In genomic region chr2:150310952-150311884, GRCm38 (mm10) we compare ENCODE assay signal across 8 mouse cellular contexts. TPM values are rescaled to one million over a fixed set of nuclear protein-coding genes. Genes with fewer than 3 reads are reported as not detected.
DNase-seq lines count a peak whose midpoint lies in the region; ATAC-seq and TF ChIP-seq lines count a peak whose summit lies in the region.
"Not testable (repeated sequence)": the region's sequence is repeated elsewhere in the genome, so short reads cannot be mapped to it uniquely, and the experiment has no call there.

No protein-coding gene starts in this region.

- DNase-seq in MN1 (ENCODE audit: low spot score), result peak; percentile 94
- DNase-seq in cerebellum, adult 9-10 months, result peak; percentile 94
- peak; percentile 85 for DNase-seq in hindbrain, embryonic 10.5 days (ENCODE audit: low spot score)
- DNase-seq in layer of hippocampus, adult 9-11 months, result peak; percentile 93
- peak; percentile 94 for DNase-seq in lung, postnatal 0 days (ENCODE audit: low spot score)
- peak; percentile 76 for DNase-seq in ovary, postnatal 14 days (ENCODE audit: low spot score)
- DNase-seq in thymus, postnatal 14 days, result peak; percentile 86

- peak overlapping the region; percentile 86 for H3K27ac ChIP-seq in hindbrain, embryonic 10.5 days
- H3K27ac ChIP-seq in lung, postnatal 0 days (ENCODE audit: low read length), result not testable (repeated sequence)

- peak overlapping the region; percentile 62 for H3K4me3 ChIP-seq in hindbrain, embryonic 10.5 days
- peak overlapping the region; percentile 51 for H3K4me3 ChIP-seq in lung, postnatal 0 days (ENCODE audit: low read depth, low read length)

- H3K4me2 ChIP-seq in lung, postnatal 0 days (replicated peaks; ENCODE audit: low read depth, low read length), result peak overlapping the region; percentile 55

- ATAC-seq in frontal cortex, adult (ENCODE audit: low TSS enrichment), result peak; percentile 100
- ATAC-seq in lung, postnatal 0 days, result peak; percentile 99

- TF ChIP-seq CTCF in lung, postnatal 0 days (IDR thresholded peaks at IDR 0.05), result not testable (repeated sequence)

- not testable (repeated sequence) for H3K4me1 ChIP-seq in hindbrain, embryonic 10.5 days (replicated peaks); lung, postnatal 0 days (ENCODE audit: insufficient read depth, low read depth, low read length)

- H3K9me3 ChIP-seq in hindbrain, embryonic 10.5 days, result peaks cover 20% of the 10 kb centered on the region
- H3K9me3 ChIP-seq in lung, postnatal 0 days (ENCODE audit: low read length), result not testable (repeated sequence)

- not testable (repeated sequence) for H3K27me3 ChIP-seq in hindbrain, embryonic 10.5 days (ENCODE audit: insufficient read depth, poor library complexity, severe bottlenecking); lung, postnatal 0 days (replicated peaks; ENCODE audit: insufficient read depth, low read length)

- WGBS in hindbrain, embryonic 10.5 days, result 19% methylated on average over 19 of the region's 19 CpGs
- WGBS in lung, postnatal 0 days, result 5% methylated on average over 19 of the region's 19 CpGs

- TF ChIP-seq EP300 in lung, postnatal 0 days (IDR thresholded peaks at IDR 0.05), result 0 out of 2 replicates have a peak, but pooled peaks have one; percentile 38

- peak overlapping the region; percentile 39; the same call in 1 of the 2 replicates for H3K9ac ChIP-seq in lung, postnatal 0 days (replicated peaks; ENCODE audit: low read depth)

- peaks cover 17% of the 10 kb centered on the region for H3K36me3 ChIP-seq in hindbrain, embryonic 10.5 days
- not testable (repeated sequence) for H3K36me3 ChIP-seq in lung, postnatal 0 days (ENCODE audit: insufficient read depth, low read length)

RNA-seq across cellular contexts. Expression of gene Gm10130, which starts 12.3 kb away (rescaled TPM):
- 1.4 and 2.5 TPM in 2 replicates for polyA plus RNA-seq in hindbrain, embryonic 10.5 days (2016; fragmentation: Nextera tagmentation; extraction: Ambion mirVana)
- 1.6 TPM in 1 of 2 replicates, not detected in the other for polyA plus RNA-seq in lung, postnatal 0 days (2015; fragmentation: Nextera tagmentation; extraction: Ambion mirVana)

RNA-seq across cellular contexts. Expression of gene 3300002I08Rik, which starts 51.3 kb away (rescaled TPM):
- polyA plus RNA-seq in hindbrain, embryonic 10.5 days (2016; fragmentation: Nextera tagmentation; extraction: Ambion mirVana), result 8.7 and 9.7 TPM in 2 replicates
- polyA plus RNA-seq in lung, postnatal 0 days (2015; fragmentation: Nextera tagmentation; extraction: Ambion mirVana), result 4.3 TPM in 2 replicates

RNA-seq across cellular contexts. Expression of gene Gm14124, which starts 53.9 kb away (rescaled TPM):
- not detected in 2 replicates for polyA plus RNA-seq in hindbrain, embryonic 10.5 days (2016; fragmentation: Nextera tagmentation; extraction: Ambion mirVana)
- polyA plus RNA-seq in lung, postnatal 0 days (2015; fragmentation: Nextera tagmentation; extraction: Ambion mirVana), result not detected in 2 replicates

RNA-seq across cellular contexts. Expression of gene Gm21994, which starts 55.8 kb away (rescaled TPM):
- polyA plus RNA-seq in hindbrain, embryonic 10.5 days (2016; fragmentation: Nextera tagmentation; extraction: Ambion mirVana), result 2.1 and 3.2 TPM in 2 replicates
- polyA plus RNA-seq in lung, postnatal 0 days (2015; fragmentation: Nextera tagmentation; extraction: Ambion mirVana), result 1.6 and 1.8 TPM in 2 replicates
